Mouse (Mus musculus) gastrocnemius, postnatal 4 days (tissue): ENCODE data around the gene Plscr3. TPM values are rescaled to one million over a fixed set of nuclear protein-coding genes. Genes with fewer than 3 reads are reported as not detected.
A peak's percentile ranks its signal among the peaks of the same experiment; 100 is the strongest.

ENCODE experiments used
- DNase-seq, 2 experiments: peaks; one replicate each; pipeline ENCODE4 v3.0.0; 2021 to 2022; ENCODE audit warnings: low spot score in 2 of 2, mixed read lengths in 2 of 2
- total RNA-seq, 2 experiments: library from RNA; stranded (reverse); gene quantifications; 2 replicates each; pipeline ENCODE4 v1.2.3; 2021

Gene Plscr3
- total RNA-seq, 2 experiments from 2014 or later: 39.3 to 41.4 TPM

DNA sequence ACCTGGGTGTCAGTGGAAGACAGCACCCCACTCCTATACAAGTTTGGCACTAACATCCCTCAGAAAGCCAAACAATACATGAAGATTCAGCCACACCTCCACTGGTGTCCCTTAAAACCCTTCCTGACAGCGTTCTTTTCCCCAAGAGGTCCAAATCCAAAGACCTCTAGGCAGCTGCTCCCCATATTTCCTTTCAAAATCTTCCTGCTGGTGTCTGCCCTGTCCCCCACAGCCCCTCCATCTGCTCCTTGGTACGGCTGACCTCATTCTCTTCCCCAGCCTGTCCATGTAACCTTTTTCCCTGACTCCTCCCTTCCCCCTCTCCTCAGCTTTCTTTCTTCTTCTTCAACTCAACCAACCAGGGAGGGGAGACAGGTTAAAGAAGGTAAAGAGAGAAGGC lies 22.7 kb upstream of the Plscr3 start:
- DNase-seq: no peak

- no peak for DNase-seq
Measured at GRCm38 (mm10) chr11:69828832-69829231, 17.3 kb upstream of the Plscr3 start.

- DNase-seq: no peak
Measured at GRCm38 (mm10) chr11:69833554-69833953, 12.6 kb upstream of the Plscr3 start.

GRCm38 (mm10) chr11:69834001-69834549 lies 12.1 kb upstream of the Plscr3 start:
- peak in 1 of 2 experiments; percentile 37 for DNase-seq

- DNase-seq: no peak
Measured at GRCm38 (mm10) chr11:69835326-69835965, 10.7 kb upstream of the Plscr3 start.

DNA sequence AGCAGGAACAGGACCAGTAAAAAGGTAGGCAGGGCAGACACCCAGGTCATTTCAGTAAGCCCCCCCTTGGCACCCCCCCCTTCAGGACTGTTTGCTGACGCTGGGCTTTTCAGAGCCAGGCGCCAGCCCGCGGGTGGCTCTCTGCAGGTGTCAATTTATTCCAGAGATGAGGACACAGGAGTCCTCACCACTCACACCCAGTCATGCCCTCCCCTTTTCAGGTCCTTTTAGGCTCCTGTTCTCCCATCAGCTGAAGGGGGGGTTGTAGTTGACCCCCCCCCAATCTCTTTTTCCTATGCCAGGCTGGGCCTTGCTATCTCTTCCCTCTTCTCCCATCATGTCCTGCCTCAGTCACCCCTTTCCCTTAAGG lies 10.2 kb upstream of the Plscr3 start:
- no peak for DNase-seq

GRCm38 (mm10) chr11:69836703-69837576 lies 9.2 kb upstream of the Plscr3 start:
- peak; percentile 40 to 43 for DNase-seq

GRCm38 (mm10) chr11:69837604-69837951 lies 8.6 kb upstream of the Plscr3 start, which contains the start of gene Nlgn2:
Gene Nlgn2 (minus strand): TSS chr11:69837784.
- DNase-seq: peak in 1 of 2 experiments; percentile 62

DNA sequence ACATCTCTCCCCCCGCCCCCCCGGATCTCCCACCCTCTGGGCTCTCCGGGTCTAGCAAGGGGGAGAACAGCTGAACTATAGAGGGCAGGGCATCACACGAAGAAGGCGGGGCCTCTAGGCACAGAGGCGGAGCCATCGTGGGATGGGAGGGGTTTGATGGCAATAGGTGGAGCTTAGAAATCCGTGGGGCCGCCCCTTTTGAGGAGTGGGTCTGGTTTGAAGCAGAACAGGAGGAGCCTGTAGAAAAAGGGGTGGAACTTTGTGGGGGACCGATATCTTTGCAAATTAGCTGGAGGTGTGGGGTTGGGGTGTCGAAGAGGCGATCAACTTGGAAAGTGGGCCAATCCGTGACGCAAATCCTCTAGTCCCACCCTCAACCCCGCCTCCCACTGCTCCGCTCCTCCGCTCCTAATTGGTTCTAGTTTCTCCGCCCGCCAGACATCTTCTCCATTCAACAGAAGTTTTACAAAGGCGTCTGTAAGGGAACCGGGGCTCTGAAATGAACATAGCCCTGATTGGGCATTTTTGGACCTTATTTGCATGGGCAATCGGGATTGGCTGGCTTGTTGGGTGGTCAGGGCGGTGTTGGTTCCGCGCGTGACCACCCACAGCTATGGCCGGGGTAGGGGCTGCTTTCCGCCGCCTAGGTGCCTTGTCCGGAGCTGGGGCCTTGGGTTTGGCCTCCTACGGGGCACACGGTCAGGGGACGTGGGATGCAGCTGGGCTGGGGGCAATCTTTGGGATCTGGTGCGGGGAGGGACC lies 8.0 kb upstream of the Plscr3 start, which contains the start of gene Tmem256:
Gene Tmem256 (plus strand): TSS at position 563 of the 762 bp plus-strand sequence.
- DNase-seq: peak; percentile 81 to 94

- no peak for DNase-seq
Measured at GRCm38 (mm10) chr11:69838714-69839104, 7.5 kb upstream of the Plscr3 start.

GRCm38 (mm10) chr11:69846738-69847688 lies 837 bp downstream of the Plscr3 start:
- DNase-seq: no peak

DNA sequence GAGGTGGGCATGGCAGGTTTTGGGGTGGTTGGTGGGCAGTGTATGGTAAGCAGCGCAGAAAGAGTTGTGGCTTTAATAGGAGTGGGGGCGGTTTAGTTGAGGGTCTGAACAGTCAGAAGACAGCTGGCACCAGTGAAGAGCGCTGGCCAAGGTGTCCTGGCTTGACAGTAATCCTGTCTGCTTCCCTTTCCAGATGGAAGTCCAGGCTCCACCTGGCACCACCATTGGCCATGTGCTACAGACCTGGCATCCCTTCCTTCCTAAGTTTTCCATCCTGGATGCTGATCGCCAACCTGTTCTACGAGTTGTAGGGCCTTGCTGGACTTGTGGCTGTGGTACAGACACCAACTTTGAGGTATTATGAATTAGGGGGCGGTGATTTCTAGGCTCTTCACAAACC lies 1.8 kb downstream of the Plscr3 start:
- DNase-seq: no peak

DNA sequence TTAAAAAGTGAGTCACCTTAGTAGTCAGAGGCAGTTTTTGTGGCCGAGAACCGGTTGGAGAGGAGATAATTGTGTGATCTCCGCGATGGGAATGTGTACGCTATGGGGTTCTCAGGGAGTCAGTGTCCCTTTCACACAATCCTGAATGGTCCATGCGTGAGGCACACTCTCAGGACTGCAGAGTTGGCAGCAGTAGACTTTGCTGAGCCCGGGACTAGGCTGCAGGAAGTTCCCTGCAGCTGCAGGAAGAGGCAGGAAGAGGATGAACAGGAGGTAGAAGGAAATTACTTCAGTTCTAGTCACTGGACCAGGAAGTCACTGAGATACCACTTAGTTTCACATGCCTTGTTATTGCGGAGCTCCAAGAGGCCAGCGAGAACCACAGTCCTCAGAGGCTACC lies 3.0 kb downstream of the Plscr3 start:
- DNase-seq: no peak

DNA sequence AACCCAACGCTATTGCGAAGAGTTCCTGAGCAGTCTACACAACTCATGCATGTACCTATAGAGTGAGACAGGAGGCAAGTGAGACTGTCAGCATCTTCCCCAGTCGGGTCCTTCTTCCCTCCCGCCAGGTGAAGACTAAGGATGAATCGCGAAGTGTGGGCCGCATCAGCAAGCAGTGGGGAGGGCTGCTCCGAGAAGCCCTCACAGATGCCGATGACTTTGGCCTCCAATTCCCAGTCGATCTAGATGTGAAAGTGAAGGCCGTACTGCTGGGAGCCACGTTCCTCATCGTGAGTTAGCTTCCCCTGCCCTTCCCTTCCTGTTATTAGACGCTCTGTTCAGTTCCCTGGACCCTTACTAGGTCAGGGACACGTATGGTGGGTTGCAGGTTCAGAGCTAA lies 3.7 kb downstream of the Plscr3 start:
- no peak for DNase-seq

DNA sequence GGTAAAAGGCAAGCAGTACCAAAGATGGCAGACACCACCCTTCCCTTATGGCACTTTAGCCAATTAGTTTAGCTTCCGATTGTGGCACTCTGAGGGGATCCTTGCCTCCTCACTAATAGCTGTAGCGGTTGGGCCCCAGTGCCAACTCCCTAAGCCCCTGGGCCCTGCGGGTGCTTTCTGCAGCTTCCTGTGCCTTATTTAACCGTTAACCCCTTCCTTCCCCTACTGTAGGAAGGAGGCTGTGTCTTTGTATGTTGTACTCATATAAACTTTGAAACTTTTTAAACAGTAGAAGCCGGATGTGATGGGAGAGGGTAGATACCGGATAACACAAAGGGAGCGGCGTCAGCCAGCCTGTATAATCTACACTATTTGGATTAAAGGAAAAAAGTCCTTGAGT lies 4.6 kb downstream of the Plscr3 start:
- no peak for DNase-seq

DNA sequence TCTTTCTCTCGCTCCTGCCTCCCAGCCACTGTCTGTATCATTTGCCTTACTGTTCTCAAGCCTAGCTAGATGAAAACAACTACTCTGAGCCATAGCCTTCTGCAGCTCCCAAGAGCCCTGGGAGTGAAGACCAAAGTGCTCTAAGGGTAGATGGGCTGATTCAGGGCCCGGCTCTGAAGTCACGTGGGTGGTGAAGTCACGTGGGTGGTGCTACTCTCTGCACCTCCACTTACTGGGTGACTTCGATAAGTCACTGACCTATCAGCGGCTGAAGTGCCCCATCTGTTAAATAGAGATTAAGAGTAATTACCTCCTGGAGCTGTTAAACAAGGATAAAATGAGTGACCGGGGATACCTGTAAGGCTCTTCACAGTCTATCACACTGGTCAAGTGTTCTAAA lies 7.8 kb downstream of the Plscr3 start:
- no peak for DNase-seq

- DNase-seq: no peak
Measured at GRCm38 (mm10) chr11:69854680-69855079, 8.5 kb downstream of the Plscr3 start.

GRCm38 (mm10) chr11:69855347-69855746 lies 9.2 kb downstream of the Plscr3 start:
- no peak for DNase-seq

DNA sequence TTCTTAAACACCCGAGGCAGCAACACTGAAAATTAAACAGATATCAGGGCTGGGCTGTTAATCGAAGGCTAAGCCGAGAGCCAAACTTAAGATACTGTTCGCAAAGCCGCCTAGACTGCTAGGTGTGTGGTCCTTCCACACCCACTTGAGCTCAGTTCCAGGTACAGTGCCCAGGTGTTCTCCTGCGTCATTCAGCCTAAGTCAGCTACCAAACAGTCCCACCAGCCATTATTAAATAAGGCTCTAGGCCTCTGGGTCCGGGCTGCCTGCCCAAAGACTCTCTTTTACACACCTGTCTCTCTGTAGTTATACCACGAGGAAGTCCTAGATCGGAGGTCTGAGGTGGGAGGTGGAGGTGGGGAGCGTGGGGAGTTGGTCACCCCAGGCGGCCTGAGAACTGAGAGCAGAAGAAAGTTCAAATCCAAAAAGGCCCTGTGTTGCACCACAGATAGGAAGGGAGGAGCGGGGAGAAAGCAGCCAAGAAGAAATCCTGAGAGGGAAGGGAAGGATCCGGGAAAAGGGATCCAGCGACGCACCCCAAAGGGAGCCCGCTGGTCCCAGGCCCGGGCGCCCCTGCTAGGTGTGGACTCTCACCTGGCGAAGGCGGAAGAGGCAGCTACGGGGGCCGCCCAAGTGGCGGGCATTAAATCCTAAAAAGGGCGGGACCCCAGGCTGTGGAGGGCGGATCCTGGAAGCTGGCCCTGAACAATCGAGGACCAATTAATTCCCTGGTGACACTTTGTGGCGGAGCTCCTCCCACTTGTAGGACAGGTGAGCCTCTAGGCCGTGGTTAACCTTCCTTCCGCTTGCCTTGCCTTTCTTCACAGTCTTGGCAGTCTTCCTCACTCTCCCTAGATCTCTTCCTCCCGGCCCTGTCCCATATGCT lies 12.2 kb downstream of the Plscr3 start, which contains the start of gene Tnk1:
Gene Tnk1 (minus strand): TSS at position 618 of the 886 bp plus-strand sequence.
- no peak for DNase-seq
